Mouse (Mus musculus) brain, embryonic 14.5 days (tissue): ENCODE measurements around the gene Fcgrt.

Source experiments
- CTCF ChIP-seq: fragments of 200-500 bp; IDR thresholded peaks from 2 replicates; pipeline ENCODE4 v1.5.1; 2012; ENCODE audit warnings: inconsistent platforms, mild to moderate bottlenecking, moderate library complexity, borderline replicate concordance; ENCODE audit not compliant: insufficient read depth, insufficient read length; ENCODE audit errors: extremely low read depth
- POLR2A ChIP-seq: fragments of 200-500 bp; IDR thresholded peaks from 2 replicates; pipeline ENCODE4 v1.6.1; 2012; ENCODE audit warnings: mild to moderate bottlenecking, inconsistent platforms, borderline replicate concordance; ENCODE audit not compliant: poor library complexity, insufficient read depth, insufficient read length, severe bottlenecking; ENCODE audit errors: extremely low read depth

- TF ChIP-seq POLR2A = no peak
- no peak for TF ChIP-seq CTCF
Measured at GRCm38 (mm10) chr7:45077322-45077721, 26.3 kb downstream of the Fcgrt start.
